Mouse (Mus musculus) T-cell, adult 2 months (primary cell): Measurements from ENCODE around the gene Grid2.

ENCODE experiments used
- DNase-seq: peaks from one replicate; pipeline ENCODE4 v3.0.0; 2022; ENCODE audit warnings: low spot score

Grid2 gene

GRCm38 (mm10) chr6:64731126-64731525 is 1475.5 kb downstream of the Grid2 start:
- no peak for DNase-seq

GRCm38 (mm10) chr6:64731621-64732320 is 1476.1 kb downstream of the Grid2 start:
- DNase-seq, result no peak

- no peak for DNase-seq
Measured at GRCm38 (mm10) chr6:64733311-64733710, 1477.6 kb downstream of the Grid2 start.

- no peak for DNase-seq
Measured at GRCm38 (mm10) chr6:64734441-64735320, 1479.0 kb downstream of the Grid2 start.

GRCm38 (mm10) chr6:64736317-64736716 is 1480.6 kb downstream of the Grid2 start:
- no peak for DNase-seq

- no peak for DNase-seq
Measured at GRCm38 (mm10) chr6:64742915-64743489, 1487.3 kb downstream of the Grid2 start.
